Mouse (Mus musculus) colon, adult 2 months (tissue): Measurements from ENCODE around the gene Trappc2l. TPM values are rescaled to one million over a fixed set of nuclear protein-coding genes. Genes with fewer than 3 reads are reported as not detected.

Experiments
- polyA plus RNA-seq: library from polyadenylated mRNA; depleted of rRNA; stranded (reverse); fragments of >200 nt; gene quantifications from 2 replicates; pipeline ENCODE4 v1.2.3, GENCODE M21; 2012; rRNA removed

Trappc2l gene
- polyA plus RNA-seq: 169 and 220 TPM in 2 replicates

DNA sequence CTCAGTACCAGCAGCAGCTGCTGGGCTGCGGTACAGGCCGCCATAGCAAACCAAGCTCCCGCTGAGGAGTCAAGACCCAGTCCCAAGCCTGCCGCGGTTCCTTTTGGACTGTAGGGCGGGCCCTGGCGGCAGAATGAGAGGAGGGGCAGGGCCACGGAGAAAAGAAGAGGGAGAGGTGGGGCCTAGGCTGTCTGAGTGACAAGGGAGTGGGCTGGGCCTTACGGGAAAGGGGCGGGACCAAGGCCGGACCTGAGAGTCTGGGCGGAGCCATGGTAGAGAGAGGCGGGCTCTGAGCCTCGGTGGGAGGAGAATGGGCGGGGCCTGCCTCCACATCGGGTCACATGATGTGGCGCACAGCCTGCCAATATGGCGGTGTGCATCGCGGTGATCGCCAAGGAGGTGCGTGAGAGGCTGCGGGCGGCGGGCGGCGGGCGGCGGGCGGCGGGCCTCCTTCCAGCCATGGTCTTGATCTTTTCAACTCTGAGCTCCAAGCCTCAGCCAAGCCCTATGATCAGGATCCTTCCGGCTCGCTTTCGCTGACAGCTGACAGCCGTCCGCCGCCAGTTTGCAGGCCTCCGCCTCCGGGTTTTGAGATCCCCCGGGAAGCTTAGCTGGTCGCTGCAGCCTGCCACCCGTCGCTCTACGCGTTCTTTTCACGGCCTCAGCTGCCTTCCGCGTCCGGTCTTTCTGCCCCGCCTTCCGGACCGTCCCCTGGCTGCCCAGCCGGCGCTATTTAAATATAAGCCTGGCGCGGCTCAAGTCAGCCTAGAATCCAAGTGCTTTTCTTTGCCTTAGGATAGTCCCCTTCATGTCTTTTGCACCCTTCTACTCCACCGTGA lies at the start of gene Trappc2l, which contains the start of gene Galns:
TSS of gene Trappc2l (plus strand) at position 346 of the 839 bp plus-strand sequence.
TSS of gene Galns (minus strand) at position 169 of the 839 bp plus-strand sequence.

GRCm38 (mm10) chr8:122567361-122568108 lies 43.9 kb upstream of the Trappc2l start, which contains the start of gene Cdt1:
TSS of gene Cdt1 (plus strand) at chr8:122568015.

DNA sequence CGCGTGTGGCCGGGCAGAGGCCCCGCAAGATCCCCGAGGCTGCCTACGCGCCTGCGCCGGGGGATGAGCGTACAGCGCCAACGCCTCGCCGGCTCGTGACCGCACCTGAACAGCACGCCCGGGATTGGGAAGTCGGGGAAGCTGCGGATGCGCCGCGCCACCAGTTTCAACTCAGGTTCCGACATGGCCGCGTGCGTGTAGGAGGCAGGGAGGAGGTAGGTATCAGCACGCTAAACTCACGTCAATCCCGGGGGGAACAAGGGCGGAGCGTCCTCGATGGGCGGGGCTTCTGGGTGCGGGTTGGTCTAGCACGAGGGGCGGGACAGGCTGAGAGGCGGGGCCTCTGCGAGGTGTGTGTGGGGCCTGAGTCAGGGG lies 34.8 kb upstream of the Trappc2l start, which contains the start of gene Aprt:
TSS of gene Aprt (minus strand) at position 262 of the 375 bp plus-strand sequence.

GRCm38 (mm10) chr8:122622727-122623126 lies 11.3 kb downstream of the Trappc2l start, which contains the start of gene Pabpn1l:
TSS of gene Pabpn1l (minus strand) at chr8:122622739.

Other genes with a start within 250 kb of the Trappc2l start
- 33.2 and 40.0 TPM in 2 replicates for gene Zc3h18, start 235.0 kb upstream of the Trappc2l start, polyA plus RNA-seq
- gene Il17c, start 189.6 kb upstream of the Trappc2l start, polyA plus RNA-seq: 0.17 and 1.0 TPM in 2 replicates
- gene Cyba, start 178.7 kb upstream of the Trappc2l start, polyA plus RNA-seq: 329 and 330 TPM in 2 replicates
- 59.0 and 70.3 TPM in 2 replicates for gene Mvd, start 168.2 kb upstream of the Trappc2l start, polyA plus RNA-seq
- 1.2 and 2.7 TPM in 2 replicates for gene Snai3, start 150.9 kb upstream of the Trappc2l start, polyA plus RNA-seq
- gene Rnf166, start 135.6 kb upstream of the Trappc2l start, polyA plus RNA-seq: 68.6 and 71.3 TPM in 2 replicates
- 27.5 and 28.8 TPM in 2 replicates for gene Ctu2, start 135.5 kb upstream of the Trappc2l start, polyA plus RNA-seq
- 70.0 and 95.6 TPM in 2 replicates for gene Piezo1, start 60.3 kb upstream of the Trappc2l start, polyA plus RNA-seq
- gene Cdt1, start 43.6 kb upstream of the Trappc2l start, polyA plus RNA-seq: 29.3 and 35.4 TPM in 2 replicates
- 277 TPM in 2 replicates for gene Aprt, start 34.7 kb upstream of the Trappc2l start, polyA plus RNA-seq
- gene Galns, start 177 bp upstream of the Trappc2l start, polyA plus RNA-seq: 23.6 and 24.8 TPM in 2 replicates
- not detected in 2 replicates for gene Pabpn1l, start 11.1 kb downstream of the Trappc2l start, polyA plus RNA-seq
- gene Cbfa2t3, start 87.5 kb downstream of the Trappc2l start, polyA plus RNA-seq: 18.5 and 33.0 TPM in 2 replicates
- 29.1 and 33.3 TPM in 2 replicates for gene Acsf3, start 163.8 kb downstream of the Trappc2l start, polyA plus RNA-seq
- gene Cdh15, start 236.3 kb downstream of the Trappc2l start, polyA plus RNA-seq: 0.03 TPM in 1 of 2 replicates, not detected in the other